Mouse (Mus musculus): ENCODE data around the gene Wbp4. TPM values are rescaled to one million over a fixed set of nuclear protein-coding genes. Genes with fewer than 3 reads are reported as not detected.
"Not testable (repeated sequence)": the region's sequence is repeated elsewhere in the genome, so short reads cannot be mapped to it uniquely, and the experiment has no call there.

Wbp4 gene
- 51.1 and 54.1 TPM in 2 replicates for polyA plus RNA-seq (2016; fragmentation: Nextera tagmentation; extraction: Ambion mirVana)

GRCm38 (mm10) chr14:79481339-79482151, at the start of gene Wbp4:
Gene Wbp4 (minus strand): TSS chr14:79481520.
- peak; percentile 87 for ATAC-seq (ENCODE audit: insufficient number of reproducible peaks, insufficient read depth, low FRiP score, low TSS enrichment)
- Histone ChIP-seq H3K27me3 (no peaks in the 10 kb centered on the region), H3K9me3 (no peaks in the 10 kb centered on the region), H3K36me3 (peaks cover 12% of the 10 kb centered on the region), H3K4me3 (peak within 1 kb of the TSS; percentile 85), H3K9ac (peak within 1 kb of the TSS; percentile 96), H3K4me2 (replicated peaks) (peak within 1 kb of the TSS; percentile 62), H3K27ac (peak within 1 kb of the TSS; percentile 100), H3K4me1 (peaks cover 35% of the 10 kb centered on the region)
- under 1% methylated on average over 80 of the region's 86 CpGs for WGBS

GRCm38 (mm10) chr14:79530761-79531160, 49.4 kb upstream of the Wbp4 start:
- Histone ChIP-seq H3K27me3 (no peaks in the 10 kb centered on the region), H3K9me3 (no peaks in the 10 kb centered on the region), H3K4me2 (replicated peaks) (no peak overlapping the region), H3K27ac (no peak overlapping the region), H3K4me3 (no peak overlapping the region), H3K4me1 (no peaks in the 10 kb centered on the region), H3K36me3 (no peaks in the 10 kb centered on the region), H3K9ac (no peak overlapping the region)
- no peak for ATAC-seq (ENCODE audit: insufficient number of reproducible peaks, insufficient read depth, low FRiP score, low TSS enrichment)
- WGBS = 86% methylated on average over 6 of the region's 6 CpGs

GRCm38 (mm10) chr14:79529581-79530554, 48.5 kb upstream of the Wbp4 start:
- H3K27me3 ChIP-seq = no peaks in the 10 kb centered on the region
- H3K4me3 ChIP-seq = no peak overlapping the region
- H3K27ac ChIP-seq = no peak overlapping the region
- ATAC-seq (ENCODE audit: insufficient number of reproducible peaks, insufficient read depth, low FRiP score, low TSS enrichment) = no peak
- 77% methylated on average over 10 of the region's 10 CpGs for WGBS
- H3K4me1 ChIP-seq = no peaks in the 10 kb centered on the region
- no peak overlapping the region for H3K9ac ChIP-seq
- no peaks in the 10 kb centered on the region for H3K36me3 ChIP-seq
- no peaks in the 10 kb centered on the region for H3K9me3 ChIP-seq
- H3K4me2 ChIP-seq (replicated peaks) = no peak overlapping the region

GRCm38 (mm10) chr14:79527704-79528103, 46.4 kb upstream of the Wbp4 start:
- Histone ChIP-seq H3K4me1 (no peaks in the 10 kb centered on the region), H3K4me3 (no peak overlapping the region), H3K36me3 (no peaks in the 10 kb centered on the region), H3K9ac (no peak overlapping the region), H3K4me2 (replicated peaks) (no peak overlapping the region), H3K27ac (no peak overlapping the region), H3K27me3 (no peaks in the 10 kb centered on the region), H3K9me3 (no peaks in the 10 kb centered on the region)
- 48% methylated on average over 6 of the region's 6 CpGs for WGBS
- peak; percentile 74; the same call in 1 of the 2 replicates for ATAC-seq (ENCODE audit: insufficient number of reproducible peaks, insufficient read depth, low FRiP score, low TSS enrichment)

DNA sequence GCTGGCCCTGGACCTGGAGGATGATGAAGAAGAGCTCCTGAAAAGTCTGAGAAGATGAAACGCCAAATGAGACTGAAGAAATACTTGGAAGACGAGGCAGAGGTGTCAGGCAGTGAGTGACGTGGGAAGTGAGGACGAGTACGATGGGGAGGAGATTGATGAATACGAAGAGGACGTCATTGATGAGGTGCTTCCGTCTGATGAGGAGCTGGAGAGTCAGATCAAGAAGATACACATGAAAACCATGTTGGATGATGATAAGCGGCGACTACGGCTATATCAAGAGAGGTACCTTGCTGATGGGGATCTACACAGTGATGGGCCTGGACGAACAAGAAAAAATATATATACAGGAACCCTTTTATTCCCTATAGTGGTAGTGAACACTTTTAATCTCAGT, 44.8 kb upstream of the Wbp4 start:
- not testable (repeated sequence) for H3K27me3 ChIP-seq; H3K4me3 ChIP-seq; H3K36me3 ChIP-seq; H3K27ac ChIP-seq; H3K9ac ChIP-seq; ATAC-seq (ENCODE audit: insufficient number of reproducible peaks, insufficient read depth, low FRiP score, low TSS enrichment); H3K4me1 ChIP-seq; H3K4me2 ChIP-seq (replicated peaks); H3K9me3 ChIP-seq
- WGBS = 90% methylated on average over 12 of the region's 12 CpGs

GRCm38 (mm10) chr14:79522387-79522786, 41.1 kb upstream of the Wbp4 start:
- no peaks in the 10 kb centered on the region for H3K36me3 ChIP-seq
- H3K9me3 ChIP-seq = no peaks in the 10 kb centered on the region
- WGBS = 93% methylated on average over 9 of the region's 9 CpGs
- H3K9ac ChIP-seq = no peak overlapping the region
- H3K27ac ChIP-seq = no peak overlapping the region
- H3K4me3 ChIP-seq = no peak overlapping the region
- H3K4me2 ChIP-seq (replicated peaks) = no peak overlapping the region
- H3K4me1 ChIP-seq = no peaks in the 10 kb centered on the region
- H3K27me3 ChIP-seq = no peaks in the 10 kb centered on the region
- no peak for ATAC-seq (ENCODE audit: insufficient number of reproducible peaks, insufficient read depth, low FRiP score, low TSS enrichment)

DNA sequence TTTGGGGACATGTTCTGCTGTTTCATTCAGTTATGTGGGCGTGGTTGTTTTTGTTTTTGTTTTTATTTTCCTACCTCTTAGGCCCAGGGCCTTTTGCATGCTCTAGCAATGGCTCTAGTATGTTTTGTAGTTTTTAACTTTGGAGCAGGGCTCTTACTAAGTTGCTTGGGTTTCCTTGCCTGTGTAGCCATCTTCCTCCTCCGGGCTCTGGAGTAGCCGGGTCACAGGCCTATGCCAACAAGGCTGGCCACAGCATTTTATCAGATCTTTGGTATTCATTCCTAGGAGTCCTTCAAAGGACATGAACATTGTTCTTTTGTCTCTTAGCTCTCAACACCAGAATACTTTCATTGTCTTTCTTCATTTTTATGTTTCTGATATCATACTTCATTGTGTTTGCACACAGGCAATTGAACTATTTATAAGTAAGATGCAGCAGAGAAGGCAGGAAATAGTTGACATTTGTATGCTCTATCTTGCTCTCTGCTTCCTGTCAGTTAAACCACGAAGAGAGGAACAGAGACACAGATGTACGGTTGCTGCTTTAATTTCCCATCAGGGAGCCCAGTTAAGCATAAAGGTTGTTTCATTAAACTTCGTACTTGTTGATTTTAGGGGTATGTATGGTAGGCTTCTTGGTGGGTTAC, 40.3 kb upstream of the Wbp4 start:
- no peaks in the 10 kb centered on the region for H3K27me3 ChIP-seq
- no peak for ATAC-seq (ENCODE audit: insufficient number of reproducible peaks, insufficient read depth, low FRiP score, low TSS enrichment)
- H3K27ac ChIP-seq = no peak overlapping the region
- no peaks in the 10 kb centered on the region for H3K9me3 ChIP-seq
- 74% methylated on average over 6 of the region's 6 CpGs for WGBS
- no peak overlapping the region for H3K4me2 ChIP-seq (replicated peaks)
- H3K36me3 ChIP-seq = no peaks in the 10 kb centered on the region
- H3K4me3 ChIP-seq = no peak overlapping the region
- no peak overlapping the region for H3K9ac ChIP-seq
- no peaks in the 10 kb centered on the region for H3K4me1 ChIP-seq

- WGBS = 88% methylated on average over 1 of the region's 1 CpGs
- no peaks in the 10 kb centered on the region for H3K4me1 ChIP-seq
- H3K36me3 ChIP-seq = no peaks in the 10 kb centered on the region
- H3K9ac ChIP-seq = no peak overlapping the region
- H3K9me3 ChIP-seq = no peaks in the 10 kb centered on the region
- no peak overlapping the region for H3K4me3 ChIP-seq
- H3K27ac ChIP-seq = no peak overlapping the region
- H3K27me3 ChIP-seq = no peaks in the 10 kb centered on the region
- no peak for ATAC-seq (ENCODE audit: insufficient number of reproducible peaks, insufficient read depth, low FRiP score, low TSS enrichment)
- no peak overlapping the region for H3K4me2 ChIP-seq (replicated peaks)
Measured at GRCm38 (mm10) chr14:79521056-79521455, 39.7 kb upstream of the Wbp4 start.

DNA sequence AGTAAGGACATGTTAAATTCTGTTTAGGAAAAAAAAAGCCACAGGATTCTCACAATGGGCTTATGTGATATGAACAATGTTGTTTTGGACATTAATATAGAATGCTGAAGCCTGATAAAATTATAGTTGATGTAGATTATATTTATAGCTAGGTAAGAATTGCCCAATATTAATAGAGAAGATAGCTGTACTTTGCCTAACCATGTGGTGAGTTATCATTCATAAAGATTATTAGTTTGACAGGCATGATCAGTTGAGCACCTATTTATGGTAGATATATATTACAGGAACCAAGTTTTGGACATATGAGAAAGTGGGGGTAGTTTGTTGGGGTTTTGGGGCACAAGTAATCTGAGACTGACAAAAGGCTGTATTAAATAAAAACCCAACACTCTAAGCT, 39.3 kb upstream of the Wbp4 start:
- H3K36me3 ChIP-seq = no peaks in the 10 kb centered on the region
- no peak for ATAC-seq (ENCODE audit: insufficient number of reproducible peaks, insufficient read depth, low FRiP score, low TSS enrichment)
- no peak overlapping the region for H3K4me2 ChIP-seq (replicated peaks)
- no peaks in the 10 kb centered on the region for H3K27me3 ChIP-seq
- no peak overlapping the region for H3K4me3 ChIP-seq
- no peaks in the 10 kb centered on the region for H3K4me1 ChIP-seq
- no peak overlapping the region for H3K9ac ChIP-seq
- no peak overlapping the region for H3K27ac ChIP-seq
- no peaks in the 10 kb centered on the region for H3K9me3 ChIP-seq

GRCm38 (mm10) chr14:79519663-79519975, 38.3 kb upstream of the Wbp4 start:
- no peaks in the 10 kb centered on the region for H3K36me3 ChIP-seq
- H3K4me1 ChIP-seq = no peaks in the 10 kb centered on the region
- H3K9me3 ChIP-seq = no peaks in the 10 kb centered on the region
- no peak overlapping the region for H3K4me2 ChIP-seq (replicated peaks)
- H3K9ac ChIP-seq = no peak overlapping the region
- H3K27ac ChIP-seq = no peak overlapping the region
- 41% methylated on average over 1 of the region's 1 CpGs for WGBS
- no peaks in the 10 kb centered on the region for H3K27me3 ChIP-seq
- ATAC-seq (ENCODE audit: insufficient number of reproducible peaks, insufficient read depth, low FRiP score, low TSS enrichment) = no peak
- H3K4me3 ChIP-seq = no peak overlapping the region

GRCm38 (mm10) chr14:79518761-79519662, 37.7 kb upstream of the Wbp4 start:
- H3K36me3 ChIP-seq = no peaks in the 10 kb centered on the region
- H3K4me2 ChIP-seq (replicated peaks) = no peak overlapping the region
- no peak for ATAC-seq (ENCODE audit: insufficient number of reproducible peaks, insufficient read depth, low FRiP score, low TSS enrichment)
- no peak overlapping the region for H3K9ac ChIP-seq
- H3K4me3 ChIP-seq = no peak overlapping the region
- no peak overlapping the region for H3K27ac ChIP-seq
- H3K27me3 ChIP-seq = no peaks in the 10 kb centered on the region
- H3K4me1 ChIP-seq = no peaks in the 10 kb centered on the region
- H3K9me3 ChIP-seq = no peaks in the 10 kb centered on the region
- 67% methylated on average over 19 of the region's 19 CpGs for WGBS
